Mouse (Mus musculus): Measurements from ENCODE around the gene Lrmda. TPM values are rescaled to one million over a fixed set of nuclear protein-coding genes. Genes with fewer than 3 reads are reported as not detected.
A peak's percentile ranks its signal among the peaks of the same experiment; 100 is the strongest.

The Lrmda gene
- polyA plus RNA-seq, 1 experiment from 2014 or later, result 0.55 TPM

DNA sequence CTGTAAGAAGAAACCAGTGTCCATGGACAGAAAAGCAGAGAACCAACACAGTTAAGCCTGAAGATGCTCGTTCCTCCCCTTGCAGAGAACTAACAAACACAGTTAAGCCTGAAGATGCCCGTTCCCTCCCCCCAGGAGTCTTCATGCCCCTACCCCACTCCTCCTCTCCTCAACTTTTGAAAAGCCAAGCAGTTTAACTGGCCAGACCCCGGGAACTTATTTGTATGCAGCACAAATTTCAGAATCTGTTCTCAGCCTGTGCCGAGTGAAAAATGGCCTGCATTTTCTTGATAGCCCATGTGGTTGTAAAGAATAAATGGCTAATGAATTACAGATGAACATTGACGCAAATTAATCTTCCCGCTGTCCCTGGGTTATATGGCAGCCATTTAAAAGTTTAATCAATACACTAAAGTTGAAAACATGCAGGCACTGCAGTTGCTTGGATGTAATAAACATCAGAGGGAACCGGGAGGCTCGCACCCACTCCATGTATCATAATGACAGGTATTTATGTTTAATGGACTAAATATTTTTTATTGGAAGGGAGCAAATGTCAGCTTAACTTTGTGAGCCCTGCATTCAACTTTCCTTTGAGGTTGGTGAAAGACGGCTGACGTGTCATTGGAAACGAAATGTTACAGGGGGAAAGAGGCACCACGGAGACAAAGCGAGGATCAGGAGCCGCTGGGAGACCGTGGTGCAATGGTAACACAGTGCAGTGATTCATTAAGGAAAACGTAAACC is 996.0 kb downstream of the Lrmda start:
- H3K4me3 ChIP-seq, result no peak overlapping the region
- DNase-seq (ENCODE audit: low spot score), result no peak
- 68% methylated on average over 16 of the region's 16 CpGs for WGBS
- no peaks in the 10 kb centered on the region for H3K36me3 ChIP-seq
- peaks cover 24% of the 10 kb centered on the region for H3K4me1 ChIP-seq (replicated peaks)
- H3K27me3 ChIP-seq (ENCODE audit: insufficient read depth, poor library complexity, severe bottlenecking), result no peaks in the 10 kb centered on the region
- H3K9me3 ChIP-seq, result no peaks in the 10 kb centered on the region
- peak overlapping the region; percentile 73 for H3K27ac ChIP-seq

GRCm38 (mm10) chr14:23016068-23016611 is 996.6 kb downstream of the Lrmda start:
- Histone ChIP-seq H3K27ac (no peak overlapping the region), H3K4me3 (no peak overlapping the region), H3K36me3 (no peaks in the 10 kb centered on the region), H3K27me3 (ENCODE audit: insufficient read depth, poor library complexity, severe bottlenecking) (no peaks in the 10 kb centered on the region), H3K9me3 (no peaks in the 10 kb centered on the region), H3K4me1 (replicated peaks) (peaks cover 24% of the 10 kb centered on the region)
- DNase-seq (ENCODE audit: low spot score), result no peak
- WGBS, result 87% methylated on average over 1 of the region's 1 CpGs

DNA sequence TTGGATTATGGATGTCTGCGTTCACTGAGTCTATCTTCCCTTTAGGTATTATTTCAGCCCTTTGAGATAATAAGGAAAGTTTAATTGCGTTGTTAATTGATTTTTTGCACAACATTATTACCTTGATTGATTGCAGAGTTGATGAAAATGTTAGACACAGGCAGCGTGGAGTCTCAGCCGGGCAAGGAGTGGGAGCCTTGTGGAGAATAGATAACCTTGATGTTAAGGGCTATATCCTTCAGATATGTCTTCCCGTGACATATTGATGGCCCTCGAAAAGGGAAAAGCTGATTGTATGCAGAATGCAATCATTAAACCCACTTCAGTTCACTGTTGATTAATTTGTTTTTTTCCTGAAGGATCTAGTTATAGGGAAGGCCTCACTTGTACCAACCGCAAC is 1021.5 kb downstream of the Lrmda start:
- no peaks in the 10 kb centered on the region for H3K9me3 ChIP-seq
- WGBS, result 88% methylated on average over 7 of the region's 7 CpGs

GRCm38 (mm10) chr14:23045322-23045721 is 1025.8 kb downstream of the Lrmda start:
- Histone ChIP-seq H3K27me3 (ENCODE audit: insufficient read depth, poor library complexity, severe bottlenecking) (peaks cover 5% of the 10 kb centered on the region), H3K27ac (no peak overlapping the region), H3K4me1 (replicated peaks) (0 out of 2 replicates have a peak, but pooled peaks cover 6% of the 10 kb centered on the region), H3K36me3 (no peaks in the 10 kb centered on the region), H3K4me3 (no peak overlapping the region), H3K9me3 (no peaks in the 10 kb centered on the region)
- WGBS, result 41% methylated on average over 1 of the region's 1 CpGs
- DNase-seq (ENCODE audit: low spot score), result no peak

More for the DNA sequence above, 1021.5 kb downstream of the Lrmda start:
- DNase-seq (ENCODE audit: low spot score), result no peak
- Histone ChIP-seq H3K27me3 (ENCODE audit: insufficient read depth, poor library complexity, severe bottlenecking) (no peaks in the 10 kb centered on the region), H3K4me3 (no peak overlapping the region), H3K36me3 (no peaks in the 10 kb centered on the region), H3K27ac (no peak overlapping the region), H3K4me1 (replicated peaks) (0 out of 2 replicates have a peak, but pooled peaks cover 6% of the 10 kb centered on the region)

- peak; percentile 60 for DNase-seq (ENCODE audit: low spot score)
- Histone ChIP-seq H3K9me3 (no peaks in the 10 kb centered on the region), H3K4me3 (no peak overlapping the region), H3K27me3 (ENCODE audit: insufficient read depth, poor library complexity, severe bottlenecking) (peaks cover 5% of the 10 kb centered on the region), H3K27ac (no peak overlapping the region; the same call in 1 of the 2 replicates), H3K4me1 (replicated peaks) (0 out of 2 replicates have a peak, but pooled peaks cover 6% of the 10 kb centered on the region), H3K36me3 (no peaks in the 10 kb centered on the region)
- WGBS, result 22% methylated on average over 4 of the region's 4 CpGs
Measured at GRCm38 (mm10) chr14:23046330-23046729, 1026.8 kb downstream of the Lrmda start.

- Histone ChIP-seq H3K9me3 (no peaks in the 10 kb centered on the region), H3K36me3 (no peaks in the 10 kb centered on the region), H3K27me3 (ENCODE audit: insufficient read depth, poor library complexity, severe bottlenecking) (peaks cover 5% of the 10 kb centered on the region), H3K27ac (no peak overlapping the region), H3K4me3 (no peak overlapping the region), H3K4me1 (replicated peaks) (peaks cover 9% of the 10 kb centered on the region)
- 69% methylated on average over 7 of the region's 7 CpGs for WGBS
- no peak for DNase-seq (ENCODE audit: low spot score)
Measured at GRCm38 (mm10) chr14:23051441-23051840, 1031.9 kb downstream of the Lrmda start.

DNA sequence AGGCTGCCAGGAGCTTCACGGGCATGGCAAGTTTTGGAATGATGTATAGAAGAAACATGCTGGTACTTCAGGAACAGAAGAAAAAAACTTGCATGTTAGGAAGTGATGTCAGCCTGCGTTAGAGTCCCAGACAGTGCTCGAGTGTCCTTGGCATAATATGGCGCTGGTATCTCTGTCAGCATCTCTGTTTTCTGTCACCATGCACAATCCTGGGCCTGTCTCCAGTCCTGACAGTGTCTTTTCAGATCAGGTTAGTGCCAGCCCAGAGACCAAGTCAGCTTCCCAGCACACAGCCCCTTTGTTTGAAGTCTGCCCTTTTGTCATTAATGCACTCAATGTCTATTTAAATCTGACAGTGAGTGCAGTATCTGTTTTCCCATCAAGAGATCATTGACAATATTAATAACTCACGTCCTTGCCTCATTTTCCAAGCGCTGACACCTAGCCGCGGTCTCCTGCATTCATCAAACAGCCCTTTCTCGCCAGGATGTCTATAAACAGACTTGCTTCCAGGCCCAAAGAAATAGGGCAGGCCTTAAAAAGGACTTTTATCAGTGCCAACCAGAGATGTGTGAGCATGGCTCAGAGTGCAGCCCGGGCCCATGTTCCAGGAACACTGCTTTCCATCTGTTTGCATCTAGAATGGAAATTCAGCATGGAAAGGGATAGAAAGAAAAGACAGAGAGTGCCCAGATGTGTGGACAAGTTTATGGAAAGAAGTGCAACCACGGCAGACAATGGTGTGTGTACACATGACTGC is 1033.5 kb downstream of the Lrmda start:
- Histone ChIP-seq H3K4me3 (no peak overlapping the region), H3K4me1 (replicated peaks) (peaks cover 9% of the 10 kb centered on the region)
- no peak for DNase-seq (ENCODE audit: low spot score)

DNA sequence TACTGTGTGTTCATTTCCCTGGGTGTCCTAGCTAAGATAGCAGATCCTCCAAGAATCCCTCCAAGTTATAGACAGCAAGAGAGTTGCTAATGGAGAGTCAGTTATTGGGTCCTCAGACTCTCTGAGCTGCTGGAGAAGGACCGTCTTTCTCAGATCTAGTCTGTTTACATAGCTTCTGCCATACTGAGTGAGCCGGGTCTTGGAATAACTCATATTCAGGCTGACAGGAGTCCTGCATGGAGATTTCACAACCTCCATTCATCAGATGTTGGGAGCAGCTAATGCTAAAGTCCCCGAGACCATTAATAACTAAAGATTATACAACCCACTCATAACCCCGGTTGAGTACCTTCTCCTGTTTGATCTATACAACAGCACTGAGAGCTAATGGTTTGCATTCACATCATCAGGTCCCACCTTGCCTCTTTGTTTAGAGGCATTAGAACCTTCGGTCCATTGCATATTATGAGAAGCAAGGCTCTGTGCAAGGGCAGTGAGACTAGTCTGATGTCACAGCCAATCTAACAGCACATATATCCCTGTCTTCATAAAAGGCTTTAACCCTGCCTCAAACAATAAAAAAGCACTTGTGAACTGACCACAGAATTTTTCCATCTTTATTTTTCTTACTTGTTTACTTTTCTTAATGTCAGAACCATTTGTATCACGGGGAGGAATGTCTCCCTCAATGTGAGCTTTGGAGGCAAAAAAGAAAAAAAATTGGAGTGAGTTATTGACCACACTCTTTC is 1037.9 kb downstream of the Lrmda start:
- DNase-seq (ENCODE audit: low spot score), result no peak
- no peak overlapping the region for H3K27ac ChIP-seq
- H3K9me3 ChIP-seq, result no peaks in the 10 kb centered on the region
- H3K36me3 ChIP-seq, result no peaks in the 10 kb centered on the region
- no peak overlapping the region for H3K4me3 ChIP-seq
- no peaks in the 10 kb centered on the region for H3K27me3 ChIP-seq (ENCODE audit: insufficient read depth, poor library complexity, severe bottlenecking)
- WGBS, result 90% methylated on average over 6 of the region's 6 CpGs
- peaks cover 9% of the 10 kb centered on the region for H3K4me1 ChIP-seq (replicated peaks)

More for the DNA sequence above, 1033.5 kb downstream of the Lrmda start:
- no peaks in the 10 kb centered on the region for H3K9me3 ChIP-seq
- 71% methylated on average over 11 of the region's 11 CpGs for WGBS
- no peaks in the 10 kb centered on the region for H3K36me3 ChIP-seq
- H3K27ac ChIP-seq, result peak overlapping the region; percentile 62
- no peaks in the 10 kb centered on the region for H3K27me3 ChIP-seq (ENCODE audit: insufficient read depth, poor library complexity, severe bottlenecking)

DNA sequence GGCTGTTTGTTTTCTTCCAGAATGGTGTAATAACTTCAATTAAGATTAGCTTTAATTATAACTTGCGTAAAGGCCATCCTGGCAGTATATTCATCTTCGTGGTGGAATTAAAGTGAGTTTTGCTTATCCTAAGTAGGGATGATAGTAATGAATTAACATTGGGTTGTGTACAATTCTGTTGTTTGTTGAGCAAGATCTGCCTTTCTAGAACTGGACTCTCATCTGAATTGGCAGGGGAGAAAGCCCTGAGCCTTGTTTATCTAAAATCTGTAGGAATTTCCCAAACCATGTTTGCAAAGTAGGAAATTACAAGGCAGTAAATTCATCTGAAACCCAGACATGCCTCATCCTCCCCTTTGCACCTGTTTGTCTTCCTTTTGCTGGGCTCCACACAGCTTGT is 1038.5 kb downstream of the Lrmda start:
- Histone ChIP-seq H3K9me3 (no peaks in the 10 kb centered on the region), H3K4me1 (replicated peaks) (peaks cover 4% of the 10 kb centered on the region), H3K36me3 (no peaks in the 10 kb centered on the region), H3K27ac (no peak overlapping the region), H3K4me3 (no peak overlapping the region), H3K27me3 (ENCODE audit: insufficient read depth, poor library complexity, severe bottlenecking) (no peaks in the 10 kb centered on the region)
- WGBS, result 90% methylated on average over 2 of the region's 2 CpGs
- DNase-seq (ENCODE audit: low spot score), result no peak

DNA sequence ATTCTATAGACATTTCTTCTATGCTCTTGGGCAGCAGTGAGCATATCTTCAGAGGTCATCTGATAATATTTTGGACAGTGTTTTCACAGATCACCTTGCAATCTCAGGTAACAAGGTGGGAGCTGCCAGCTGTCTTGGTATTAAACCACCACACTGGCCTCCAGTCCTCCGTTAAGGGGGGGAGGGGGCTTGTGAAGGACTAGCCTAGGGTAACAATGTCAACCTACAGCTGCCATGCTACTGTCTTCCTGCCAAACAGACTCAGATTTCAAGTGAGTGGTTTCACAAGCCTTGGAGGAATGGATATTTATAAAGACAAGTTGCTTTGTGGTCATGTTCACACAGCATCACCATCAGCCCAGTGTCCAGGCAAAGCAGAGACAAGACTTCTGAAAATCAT is 1059.2 kb downstream of the Lrmda start:
- 66% methylated on average over 1 of the region's 1 CpGs for WGBS
- H3K36me3 ChIP-seq, result no peaks in the 10 kb centered on the region
- H3K9me3 ChIP-seq, result no peaks in the 10 kb centered on the region
- DNase-seq (ENCODE audit: low spot score), result no peak
- no peak overlapping the region for H3K4me3 ChIP-seq
- H3K4me1 ChIP-seq (replicated peaks), result no peaks in the 10 kb centered on the region
- H3K27ac ChIP-seq, result no peak overlapping the region
- H3K27me3 ChIP-seq (ENCODE audit: insufficient read depth, poor library complexity, severe bottlenecking), result no peaks in the 10 kb centered on the region

DNA sequence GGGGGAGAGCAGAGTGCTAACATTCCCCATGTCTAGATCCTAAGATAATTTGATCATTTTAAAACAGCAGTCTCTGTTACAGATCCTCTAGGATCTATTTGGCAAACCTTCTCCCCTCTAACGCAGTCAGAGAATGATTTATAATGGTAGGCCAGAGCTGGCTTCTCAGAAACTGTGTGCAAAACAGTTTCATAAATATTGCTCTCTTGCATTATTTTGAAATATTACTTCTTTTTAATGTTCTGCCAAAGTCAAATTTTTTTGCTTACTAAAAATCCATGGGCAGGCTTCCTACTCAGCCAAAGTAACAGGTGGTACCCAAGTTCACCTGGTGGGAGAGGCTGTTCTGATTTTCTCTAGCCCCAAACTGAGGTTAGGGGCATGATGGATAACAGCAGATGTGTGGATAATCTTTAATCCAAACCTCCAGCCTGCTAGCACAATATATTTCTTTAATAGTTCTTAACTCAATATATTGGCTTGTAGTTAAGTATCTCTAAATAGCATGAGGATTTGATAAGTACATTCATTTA is 1064.8 kb downstream of the Lrmda start:
- no peak for DNase-seq (ENCODE audit: low spot score)
- no peaks in the 10 kb centered on the region for H3K27me3 ChIP-seq (ENCODE audit: insufficient read depth, poor library complexity, severe bottlenecking)
- 88% methylated on average over 1 of the region's 1 CpGs for WGBS
- no peaks in the 10 kb centered on the region for H3K4me1 ChIP-seq (replicated peaks)
- no peak overlapping the region for H3K27ac ChIP-seq
- H3K36me3 ChIP-seq, result no peaks in the 10 kb centered on the region
- H3K4me3 ChIP-seq, result no peak overlapping the region
- no peaks in the 10 kb centered on the region for H3K9me3 ChIP-seq

DNA sequence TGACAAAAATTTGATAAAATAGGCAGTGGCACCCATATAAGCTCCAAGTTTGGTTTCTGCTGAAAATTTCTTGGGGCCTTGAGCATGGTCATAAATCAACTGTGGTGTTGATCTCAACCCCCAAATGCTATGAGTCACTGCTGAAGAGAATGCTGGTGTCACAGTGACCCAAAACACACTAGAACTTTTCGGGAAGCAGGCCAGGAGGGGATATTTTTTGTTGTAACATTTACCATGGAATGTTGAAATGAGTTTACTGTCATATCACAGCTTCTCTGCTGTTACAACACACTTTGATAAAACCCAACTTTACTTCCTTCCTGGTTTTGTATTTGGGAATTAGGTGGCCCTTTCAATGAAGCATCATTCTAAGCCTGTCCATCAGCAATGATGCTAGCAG is 1065.3 kb downstream of the Lrmda start:
- no peak for DNase-seq (ENCODE audit: low spot score)
- Histone ChIP-seq H3K27me3 (ENCODE audit: insufficient read depth, poor library complexity, severe bottlenecking) (no peaks in the 10 kb centered on the region), H3K27ac (no peak overlapping the region), H3K9me3 (no peaks in the 10 kb centered on the region), H3K36me3 (no peaks in the 10 kb centered on the region), H3K4me3 (no peak overlapping the region), H3K4me1 (replicated peaks) (no peaks in the 10 kb centered on the region)
- 80% methylated on average over 1 of the region's 1 CpGs for WGBS

Measured in hindbrain, embryonic 10.5 days (tissue).